Mouse (Mus musculus) small intestine, adult 2 months (tissue): ENCODE data around the gene Alpl.

Experiments used
- CTCF ChIP-seq: fragments of 200-500 bp; IDR thresholded peaks from 2 replicates; pipeline ENCODE4 v1.5.1; 2012; ENCODE audit warnings: low read depth, mild to moderate bottlenecking, control low read depth, inconsistent platforms, low read length, moderate library complexity, mixed read lengths; ENCODE audit not compliant: insufficient replicate concordance, insufficient read length; ENCODE audit errors: extremely low read depth
- POLR2A ChIP-seq: fragments of 200-500 bp; IDR thresholded peaks from 2 replicates; pipeline ENCODE4 v1.6.1; 2012; ENCODE audit warnings: low read depth, mild to moderate bottlenecking, control low read depth, inconsistent platforms, low read length, moderate library complexity

DNA sequence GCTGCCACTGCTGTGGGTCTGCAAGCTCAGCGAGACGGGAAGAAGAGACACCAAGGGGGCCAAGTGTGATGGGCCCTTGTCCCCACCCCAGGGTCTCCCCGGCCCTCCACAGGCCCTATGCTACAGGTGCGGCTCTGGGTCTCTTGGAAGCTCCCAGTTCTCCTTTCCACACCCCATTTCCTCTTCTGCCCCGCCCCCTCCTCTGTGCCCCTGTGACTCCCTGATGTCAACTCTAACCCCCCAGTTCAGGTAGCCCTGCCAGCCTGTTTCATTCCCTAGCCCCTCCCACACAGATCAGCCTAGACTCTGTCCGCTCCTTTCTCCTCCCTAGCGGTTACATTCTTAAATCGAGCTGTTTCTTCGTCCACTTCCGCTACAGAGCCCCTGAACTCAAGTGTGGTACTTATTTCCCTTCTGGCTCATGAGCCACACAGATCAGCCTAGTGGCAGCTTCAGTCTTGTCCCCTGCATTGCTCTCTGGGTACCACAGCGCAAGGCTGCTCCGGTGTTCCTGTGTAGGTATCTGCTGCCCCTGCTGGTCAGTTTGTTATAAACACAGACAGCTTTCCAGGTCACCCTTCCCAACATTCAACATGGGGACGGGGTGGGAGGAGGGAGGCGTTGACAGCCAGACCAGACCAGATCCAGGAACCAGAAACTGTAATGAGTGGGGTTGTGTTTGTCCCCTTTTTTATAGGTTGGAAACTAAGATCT, 39.6 kb upstream of the Alpl start:
- TF ChIP-seq CTCF (peak; percentile 66; the same call in 1 of the 2 replicates), POLR2A (no peak)
